Mouse (Mus musculus) lung, adult 2 months (tissue): ENCODE results near the gene Lyzl4.

ENCODE experiments used
- CTCF ChIP-seq: fragments of 200-500 bp; IDR thresholded peaks from 2 replicates; pipeline ENCODE4 v1.5.1; 2011; ENCODE audit warnings: mild to moderate bottlenecking, low read length, control low read depth; ENCODE audit not compliant: insufficient read depth
- POLR2A ChIP-seq: fragments of 200-500 bp; IDR thresholded peaks from 2 replicates; pipeline ENCODE4 v1.6.1; 2011; ENCODE audit warnings: low read depth, mild to moderate bottlenecking, control low read depth, low read length, borderline replicate concordance; ENCODE audit errors: extremely low read depth

DNA sequence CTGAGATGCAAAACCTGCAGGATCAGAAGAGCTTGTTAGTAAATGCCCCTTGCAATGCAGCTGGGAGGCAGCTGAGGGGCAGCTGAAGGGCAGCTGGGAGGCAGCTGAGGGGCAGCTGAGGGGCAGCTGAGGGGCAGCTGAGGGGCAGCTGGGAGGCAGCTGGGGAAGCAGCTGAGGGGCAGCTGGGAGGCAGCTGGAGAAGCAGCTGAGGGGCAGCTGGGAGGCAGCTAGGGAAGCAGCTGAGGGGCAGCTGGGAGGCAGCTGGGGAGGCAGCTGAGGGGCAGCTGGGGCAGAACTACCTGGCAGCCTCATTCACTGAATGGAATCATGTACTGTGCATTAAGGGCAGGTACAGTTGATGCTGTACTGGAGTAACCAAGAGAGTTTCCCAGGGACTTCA lies 100.4 kb downstream of the Lyzl4 start:
- no peak for TF ChIP-seq CTCF
- no peak for TF ChIP-seq POLR2A
